Mouse (Mus musculus) layer of hippocampus, postnatal 14 days (tissue): Measurements from ENCODE around the gene Bnip2. TPM values are rescaled to one million over a fixed set of nuclear protein-coding genes. Genes with fewer than 3 reads are reported as not detected.

Source experiments
- DNase-seq, 2 experiments: peaks; one replicate each; pipeline ENCODE4 v3.0.0; 2021 to 2022; ENCODE audit warnings: low spot score in 2 of 2, mixed read lengths in 1 of 2
- total RNA-seq, 2 experiments: library from RNA; stranded (reverse); gene quantifications; 2 replicates each; pipeline ENCODE4 v1.2.3; 2021

Gene Bnip2
- total RNA-seq, 2 experiments from 2014 or later = 31.9 to 43.6 TPM

- no peak for DNase-seq
Observed at GRCm38 (mm10) chr9:70044865-70045264, 55.6 kb downstream of the Bnip2 start.

GRCm38 (mm10) chr9:70046255-70046654 lies 57.0 kb downstream of the Bnip2 start:
- no peak for DNase-seq

- no peak for DNase-seq
Observed at GRCm38 (mm10) chr9:70047839-70048238, 58.6 kb downstream of the Bnip2 start.

- DNase-seq = no peak
Observed at GRCm38 (mm10) chr9:70048280-70048679, 59.0 kb downstream of the Bnip2 start.

- DNase-seq = no peak
Observed at GRCm38 (mm10) chr9:70048751-70049415, 59.6 kb downstream of the Bnip2 start.

GRCm38 (mm10) chr9:70049416-70049783 lies 60.1 kb downstream of the Bnip2 start:
- DNase-seq = no peak

- no peak for DNase-seq
Observed at GRCm38 (mm10) chr9:70049839-70050238, 60.6 kb downstream of the Bnip2 start.

GRCm38 (mm10) chr9:70052730-70053129 lies 63.5 kb downstream of the Bnip2 start:
- DNase-seq = no peak

GRCm38 (mm10) chr9:70053411-70053810 lies 64.1 kb downstream of the Bnip2 start:
- DNase-seq = no peak

Other genes starting within 250 kb of the Bnip2 start
- gene Foxb1, start 228.5 kb upstream of the Bnip2 start, total RNA-seq = not detected
- 10 to 100 TPM; 63.3 to 65.0 TPM for gene Gtf2a2, start 23.1 kb downstream of the Bnip2 start, total RNA-seq
- gene Gcnt3, start 48.6 kb downstream of the Bnip2 start, total RNA-seq = not detected
- 100 to 1,000 TPM; 102 to 104 TPM for gene Fam81a, start 153.1 kb downstream of the Bnip2 start, total RNA-seq
- 10 to 100 TPM in 1 of 2 experiments, 1 to 10 TPM in 1; 9.5 to 11.1 TPM for gene Myo1e, start 217.9 kb downstream of the Bnip2 start, total RNA-seq